Mouse (Mus musculus): ENCODE data around the gene Ces1f.
"Not testable (repeated sequence)": the region's sequence is repeated elsewhere in the genome, so short reads cannot be mapped to it uniquely, and the experiment has no call there.

Gene Ces1f

DNA sequence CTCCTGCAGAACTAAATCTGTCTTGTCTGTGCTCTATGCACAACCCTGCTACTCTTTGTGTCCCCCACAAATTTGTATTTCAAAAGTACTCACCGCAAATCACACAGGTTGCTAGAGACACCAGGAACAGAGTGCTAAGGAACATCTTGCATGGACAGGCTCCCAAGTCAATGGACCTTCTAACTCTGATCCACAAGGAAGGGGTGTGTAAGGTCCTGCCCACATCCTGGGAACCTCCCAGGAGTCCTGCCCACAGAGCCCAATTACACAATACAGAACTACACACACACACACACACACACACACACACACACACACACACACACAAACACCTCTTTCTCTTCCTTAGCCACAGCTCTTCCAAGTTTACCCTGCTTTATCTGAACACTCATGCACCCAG, at the start of gene Ces1f:
TSS of gene Ces1f (minus strand) at position 192 of the 400 bp plus-strand sequence.
- DNase-seq, result no peak

DNA sequence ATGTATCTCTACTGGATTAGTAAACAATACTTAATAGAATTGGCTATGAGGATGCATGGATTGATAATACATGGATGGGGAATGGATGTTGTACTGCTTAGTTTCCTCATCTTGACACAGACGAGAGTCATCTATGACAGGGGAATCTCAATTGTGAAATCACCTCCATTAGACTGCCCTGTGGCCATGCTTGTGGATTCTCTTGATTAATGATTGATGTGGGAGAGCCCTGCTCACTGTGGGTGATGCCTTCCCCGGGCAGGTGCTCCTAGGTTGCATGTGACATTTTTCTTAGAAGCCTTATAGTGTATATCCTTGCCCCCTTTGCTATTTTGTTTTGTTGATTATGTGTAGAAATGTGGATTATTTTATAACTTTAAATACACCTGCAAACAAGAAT, 45.6 kb upstream of the Ces1f start:
- no peak for DNase-seq

DNA sequence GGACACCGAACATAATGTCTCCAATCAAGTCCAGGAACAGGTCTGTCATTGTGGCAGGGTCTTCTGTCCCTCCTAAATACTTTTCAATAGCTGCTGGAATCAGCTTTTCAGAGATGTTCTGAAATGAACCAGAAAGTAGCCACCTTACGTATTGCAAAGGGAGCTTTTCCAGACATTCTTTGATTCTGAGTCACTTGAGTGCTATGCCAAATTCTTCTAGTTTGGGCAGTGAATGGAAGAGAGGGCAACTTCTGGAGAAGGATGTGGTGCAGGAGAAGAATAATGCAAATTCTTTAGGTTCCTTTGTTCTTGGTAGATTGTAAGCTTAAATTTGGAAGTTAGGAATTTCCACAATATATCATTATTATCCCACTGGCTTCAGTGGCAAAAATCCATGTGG, 37.5 kb upstream of the Ces1f start:
- no peak for DNase-seq

DNA sequence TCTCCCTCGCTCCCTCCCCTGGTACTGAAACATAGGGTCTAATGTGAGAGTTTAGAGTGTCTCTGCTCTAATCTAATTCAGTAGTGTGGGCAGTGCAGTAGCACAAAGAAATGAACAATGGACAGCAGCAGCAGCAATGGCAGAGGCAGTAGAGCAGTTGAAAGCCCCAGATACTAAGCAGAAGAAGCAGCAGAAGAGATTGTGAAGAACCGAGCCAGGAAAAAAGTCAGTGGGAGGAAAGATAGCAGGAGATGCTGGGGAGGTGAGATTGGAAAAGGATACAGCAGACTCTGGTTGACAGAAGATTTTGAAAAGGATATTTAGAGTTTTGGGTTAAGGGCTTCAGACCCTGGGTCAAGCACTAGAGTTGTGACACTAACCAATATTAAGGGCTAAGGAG, 36.0 kb upstream of the Ces1f start:
- DNase-seq, result no peak

DNA sequence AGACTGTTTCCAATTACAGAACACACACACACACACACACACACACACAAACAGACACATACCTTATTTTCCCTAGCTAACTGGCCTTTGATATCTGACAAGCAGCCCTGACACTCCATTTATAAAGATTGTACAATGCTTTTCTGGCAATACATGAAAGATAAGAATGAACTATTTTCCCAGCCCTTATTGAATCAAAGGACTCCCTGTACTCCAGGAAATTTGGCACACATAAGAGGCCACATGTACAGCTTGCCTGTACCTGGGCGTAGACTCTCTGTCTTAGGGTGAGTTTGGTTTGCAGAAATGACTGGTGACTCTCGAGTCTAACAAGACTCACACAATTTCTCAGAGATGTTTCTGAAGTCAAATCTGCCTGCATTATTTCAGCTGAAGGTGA, 4.3 kb upstream of the Ces1f start:
- no peak for DNase-seq

DNA sequence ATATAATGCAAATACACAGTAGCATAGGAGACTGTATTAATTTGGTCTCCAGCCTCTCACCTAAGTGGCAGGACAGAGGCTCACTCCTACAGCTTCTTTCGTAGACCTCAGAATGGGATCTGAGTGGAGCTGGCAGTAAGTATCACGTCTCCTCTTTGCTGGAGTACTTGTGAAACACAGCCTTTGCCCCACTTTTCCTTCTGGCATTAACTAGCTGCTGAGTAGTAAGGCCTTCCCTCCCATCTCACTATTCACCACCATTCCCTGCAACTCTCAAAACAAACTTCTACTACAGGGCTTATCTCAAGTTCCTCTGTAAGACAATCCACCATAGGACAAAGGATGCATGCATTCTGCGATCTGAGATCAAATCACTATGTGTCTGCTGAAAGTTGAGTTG, 2.8 kb upstream of the Ces1f start:
- DNase-seq, result no peak

DNA sequence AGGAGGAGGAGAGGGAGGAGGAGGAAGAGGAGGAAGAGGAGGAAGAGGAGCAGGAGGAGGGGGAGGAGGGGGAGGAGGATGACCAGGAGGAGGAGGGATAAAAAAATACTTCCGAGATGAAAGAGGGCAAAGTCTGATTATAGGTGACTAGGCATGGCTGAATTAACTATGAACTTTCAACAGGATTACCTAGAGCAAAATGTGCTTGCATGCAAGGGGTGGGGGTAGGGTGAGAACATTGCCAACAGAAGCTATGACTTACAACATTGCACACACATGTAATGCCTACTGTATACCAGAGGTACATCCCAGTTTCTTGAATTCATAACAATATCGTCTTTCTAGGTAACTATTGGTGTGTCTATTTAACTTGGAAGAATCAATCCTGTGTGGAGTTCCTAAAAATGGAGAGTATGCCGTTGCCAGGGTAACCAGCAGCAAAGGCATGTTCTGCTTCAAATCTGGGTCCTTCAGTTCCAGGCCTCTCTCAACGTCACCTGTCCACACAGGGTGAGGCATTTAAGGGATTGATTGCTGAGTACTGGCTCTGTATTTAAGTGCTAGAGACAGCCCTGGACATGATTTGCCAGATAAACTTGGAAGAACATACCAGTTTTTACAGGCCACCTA, 1.3 kb downstream of the Ces1f start:
- DNase-seq, result no peak

DNA sequence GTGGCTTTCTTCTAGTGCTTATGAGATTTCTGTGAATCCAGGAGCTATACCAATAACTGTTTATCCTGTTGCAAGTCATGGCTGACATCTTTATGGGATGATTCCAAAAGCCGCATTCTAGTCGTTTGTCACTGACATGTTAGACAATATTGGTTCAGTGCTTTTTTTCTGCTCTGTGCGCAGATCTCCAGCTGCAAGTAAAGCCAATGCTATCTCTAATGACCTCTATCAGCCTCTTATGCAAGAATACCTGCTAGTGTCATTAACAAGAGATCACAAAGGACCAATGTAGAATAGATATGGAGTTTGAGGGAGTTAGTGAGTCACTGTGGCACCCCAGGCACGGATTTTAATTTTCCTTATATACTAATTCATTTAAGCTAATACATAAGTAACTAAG, 4.9 kb downstream of the Ces1f start:
- DNase-seq, result no peak

DNA sequence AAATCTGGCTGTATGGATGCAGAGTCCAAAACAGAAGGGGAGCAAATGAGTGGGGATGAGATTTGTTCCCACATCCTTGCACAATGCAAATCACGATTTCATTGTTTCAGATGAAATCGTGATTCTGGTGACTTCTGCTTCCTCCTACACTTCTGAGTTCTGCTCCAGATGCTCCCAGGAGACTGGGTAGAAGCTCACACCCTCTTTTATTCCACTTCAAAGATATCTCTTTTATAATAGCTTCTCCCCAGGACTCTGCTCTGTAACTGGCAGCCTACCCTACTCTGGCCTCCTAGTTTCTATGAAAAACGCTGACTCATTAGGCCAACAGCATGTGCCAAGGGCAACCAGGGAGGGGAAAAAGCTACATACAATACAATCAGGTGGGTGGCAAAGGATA, 6.2 kb downstream of the Ces1f start:
- no peak for DNase-seq

DNA sequence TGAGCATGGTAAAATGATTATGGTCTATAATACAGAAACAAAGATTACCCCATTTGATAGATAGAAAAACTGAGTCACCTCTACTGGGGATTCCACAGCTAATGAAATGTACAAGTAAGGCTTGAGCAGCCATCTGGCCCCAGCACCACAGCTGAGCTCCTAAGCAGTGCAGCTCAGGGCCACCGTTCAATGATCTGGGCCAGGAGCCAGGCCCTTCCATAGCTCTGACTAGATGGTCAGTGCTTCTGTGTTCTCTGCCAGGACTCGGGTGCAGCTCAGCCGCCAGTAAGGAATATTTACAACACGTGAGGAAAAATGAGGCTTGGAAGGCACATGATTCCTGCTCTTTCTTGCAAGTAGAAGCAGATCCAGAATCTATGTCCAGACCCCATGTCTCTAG, 6.9 kb downstream of the Ces1f start:
- DNase-seq, result no peak

DNA sequence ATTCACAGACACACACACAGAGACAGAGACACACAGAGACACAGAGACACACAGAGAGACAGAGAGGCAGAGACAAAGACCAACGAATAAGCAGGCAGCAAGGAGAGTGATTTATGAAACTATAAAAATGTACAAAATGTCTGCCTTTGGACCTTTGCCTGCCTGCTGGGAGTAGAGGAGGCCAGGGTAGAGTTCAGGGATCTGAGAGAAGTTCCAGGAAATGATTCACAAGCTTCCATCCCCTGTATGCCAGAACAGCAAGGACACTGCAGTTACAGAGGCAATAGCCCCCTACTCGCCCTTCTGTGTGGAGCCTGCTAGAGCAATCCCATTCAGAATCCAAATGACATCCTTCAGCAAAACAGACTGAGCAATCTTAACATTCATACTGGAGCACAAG, 18.1 kb downstream of the Ces1f start:
- no peak for DNase-seq

DNA sequence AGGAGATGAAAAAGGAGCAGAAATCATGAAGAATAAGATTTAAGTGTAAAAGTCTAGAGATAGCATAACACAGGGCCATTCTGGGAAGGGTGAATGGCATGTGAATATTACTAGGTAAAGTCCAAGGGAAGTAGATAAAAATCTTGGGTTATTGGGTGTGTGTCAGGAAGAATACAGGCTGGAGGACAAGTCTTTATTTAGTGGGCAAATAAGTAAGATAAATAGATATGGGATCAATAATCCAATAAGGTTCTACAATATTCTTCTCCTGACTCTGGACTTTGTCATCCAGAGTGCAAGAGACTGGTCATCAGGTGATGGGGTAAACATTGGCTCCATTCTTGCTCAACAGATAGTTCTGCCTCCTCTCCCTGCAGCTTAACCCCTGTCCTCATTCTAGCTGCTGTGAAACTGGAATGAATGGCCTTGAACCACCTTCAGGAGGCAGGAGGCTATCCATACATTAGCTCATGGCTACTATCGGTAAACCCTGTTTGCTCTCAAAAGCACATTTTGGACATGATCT, 27.1 kb downstream of the Ces1f start:
- no peak for DNase-seq

DNA sequence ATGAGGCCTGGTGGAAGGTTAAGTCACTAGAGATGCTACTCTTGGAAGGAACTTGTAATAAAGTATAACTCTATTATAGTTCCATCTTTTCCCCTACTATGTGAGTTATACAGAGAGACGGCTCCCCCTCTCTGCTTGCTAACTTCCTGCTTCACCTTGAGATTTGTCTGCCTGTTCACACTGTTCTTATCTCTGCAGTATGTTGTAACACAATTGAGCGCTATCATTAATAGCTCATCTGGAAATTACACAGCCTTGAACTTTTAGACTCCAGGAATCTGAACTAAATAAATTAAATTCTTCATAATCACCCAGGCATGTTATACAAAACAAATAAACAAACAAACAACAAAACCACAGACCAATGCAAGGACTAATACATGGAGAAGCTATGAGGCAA, 33.5 kb downstream of the Ces1f start:
- no peak for DNase-seq

DNA sequence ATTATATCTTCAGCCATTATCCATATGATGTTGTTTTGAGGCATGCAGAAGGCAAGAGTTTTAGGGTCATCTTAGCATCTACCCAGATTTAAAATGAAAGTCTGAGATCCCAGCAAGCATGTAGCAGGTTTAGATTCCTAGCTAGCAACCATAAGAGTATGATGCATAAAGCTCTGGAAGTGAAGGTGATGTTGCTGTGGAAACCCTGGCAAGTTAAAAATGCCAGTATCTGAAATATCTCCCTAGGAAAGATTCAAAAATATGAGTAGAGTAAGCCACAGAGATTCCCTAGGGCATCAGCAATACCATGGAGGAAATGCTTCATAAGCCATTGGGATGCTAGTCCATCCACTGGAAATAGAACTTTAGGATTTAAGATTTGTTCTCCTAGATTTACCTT, 39.7 kb downstream of the Ces1f start:
- no peak for DNase-seq

DNA sequence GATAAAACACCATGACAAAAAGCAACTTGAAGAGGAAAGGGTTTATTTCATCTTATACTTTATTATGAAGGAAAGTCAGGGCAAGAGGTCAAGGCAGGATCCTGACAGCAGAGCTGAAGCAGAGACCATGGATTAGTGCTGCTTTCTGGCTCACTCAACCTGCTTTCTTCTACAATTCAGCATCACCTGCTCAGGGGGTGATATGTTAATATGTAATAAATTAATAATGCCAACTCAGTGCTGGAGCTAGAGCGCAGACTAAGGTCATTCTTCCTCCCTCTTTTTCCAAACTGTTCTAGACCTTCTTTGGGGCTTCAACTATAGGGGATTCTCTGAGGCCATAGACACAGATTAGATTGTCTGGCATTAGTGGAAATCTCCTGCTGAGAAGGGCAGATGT, 43.9 kb downstream of the Ces1f start:
- no peak for DNase-seq

DNA sequence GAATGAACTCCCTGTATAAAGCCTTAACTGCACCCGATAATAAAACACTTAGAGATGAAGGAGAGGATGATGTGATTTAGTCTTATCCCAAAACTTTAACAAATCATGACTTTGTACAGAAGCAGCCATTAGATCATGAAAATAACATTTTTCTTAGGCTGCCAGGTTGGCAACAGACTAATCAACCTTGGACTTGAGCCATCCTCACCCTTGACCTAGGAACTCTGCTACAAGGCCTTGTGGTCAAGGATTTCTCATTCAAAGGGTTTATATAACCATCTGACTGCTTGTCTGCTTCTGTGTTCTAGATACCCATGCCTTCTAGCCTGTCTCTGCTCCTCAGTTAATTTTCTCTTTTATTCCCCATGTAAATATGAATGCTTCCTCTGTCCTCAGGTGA, 44.8 kb downstream of the Ces1f start:
- DNase-seq, result no peak

DNA sequence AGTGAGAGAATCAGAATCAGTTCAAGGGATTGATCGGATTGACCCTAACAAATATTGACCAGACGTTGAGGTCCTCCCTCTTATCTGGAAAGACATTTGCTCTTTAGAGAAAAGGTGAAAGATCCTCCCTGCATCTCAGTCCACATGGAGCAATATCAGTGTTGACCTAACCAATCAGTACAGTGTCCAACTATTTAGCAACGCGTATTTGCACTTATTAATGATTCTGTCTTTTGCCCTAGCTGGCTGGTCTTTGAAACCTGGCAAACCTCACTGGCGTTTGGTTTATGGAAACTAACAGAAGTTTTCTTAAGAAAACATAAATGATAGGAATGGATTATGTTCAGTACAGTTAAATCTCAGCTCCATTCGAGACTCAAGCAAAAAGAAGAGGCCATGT, 45.5 kb downstream of the Ces1f start:
- no peak for DNase-seq

DNA sequence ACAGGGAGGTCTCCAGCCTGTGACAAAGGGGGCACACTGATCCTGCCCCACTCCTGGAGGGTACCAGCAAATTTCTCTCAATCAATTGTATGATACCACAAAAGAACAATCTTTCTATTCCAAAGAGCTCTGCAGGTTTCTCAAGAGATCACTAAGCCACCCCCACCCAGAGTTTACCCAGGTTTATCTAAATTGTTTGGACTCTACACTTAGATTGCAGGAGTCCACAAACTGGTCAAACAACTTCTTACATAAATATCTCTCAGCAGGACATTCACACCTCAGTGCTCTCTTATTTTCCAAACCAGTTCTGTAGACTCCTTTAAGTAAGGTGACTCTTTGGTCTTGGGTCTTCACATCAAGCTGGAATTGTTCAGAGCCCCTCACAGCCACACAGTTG, 50.1 kb downstream of the Ces1f start, which contains the start of gene Ces1e:
TSS of gene Ces1e (minus strand) at position 174 of the 400 bp plus-strand sequence.
- DNase-seq, result no peak

DNA sequence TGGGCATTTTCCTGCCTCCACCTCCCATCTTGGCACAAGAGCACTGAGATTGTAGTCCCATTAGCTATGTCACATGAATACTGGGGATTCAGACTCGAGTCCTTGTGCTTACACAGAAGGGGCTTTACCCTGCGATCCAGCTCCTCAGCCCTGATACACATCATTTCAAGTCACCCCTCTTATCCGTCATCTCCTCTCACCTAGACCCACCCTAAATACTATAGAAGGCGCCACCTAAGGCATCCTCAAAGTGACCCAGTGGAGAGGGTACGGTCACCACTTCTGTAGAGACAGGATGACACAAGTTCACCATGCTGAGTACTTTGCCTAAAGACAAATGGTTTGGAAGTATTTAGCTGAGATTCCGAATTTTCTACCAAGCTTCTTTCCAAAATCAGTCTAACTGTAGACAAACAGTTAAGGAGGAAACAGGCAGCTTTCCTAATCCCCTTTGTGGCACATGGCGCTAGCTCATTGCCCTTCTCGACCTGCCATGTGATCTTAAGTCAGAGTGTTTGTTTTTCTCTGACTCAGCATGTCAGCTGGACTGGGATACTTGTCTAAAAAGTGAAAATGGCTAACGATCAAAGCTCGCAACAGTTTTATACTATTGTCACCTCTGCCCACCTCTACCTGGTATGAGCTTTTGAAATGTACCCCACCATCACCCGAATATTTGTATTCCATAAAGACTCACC, 50.7 kb downstream of the Ces1f start:
- no peak for DNase-seq

DNA sequence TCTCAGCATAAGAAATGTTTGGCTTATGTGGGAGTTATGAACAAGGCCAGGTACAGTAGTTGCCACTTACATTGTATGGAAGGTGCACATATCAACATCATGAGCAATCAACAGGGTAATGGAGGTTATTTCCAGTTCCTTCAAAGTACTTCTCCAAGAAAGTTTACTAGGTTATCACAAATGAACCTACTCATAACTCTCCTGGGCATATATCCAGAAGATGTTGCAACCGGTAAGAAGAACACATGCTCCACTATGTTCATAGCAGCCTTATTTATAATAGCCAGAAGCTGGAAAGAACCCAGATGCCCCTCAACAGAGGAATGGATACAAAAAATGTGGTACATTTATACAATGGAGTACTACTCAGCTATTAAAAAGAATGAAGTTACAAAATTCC, 53.1 kb downstream of the Ces1f start:
- not testable (repeated sequence) for DNase-seq

DNA sequence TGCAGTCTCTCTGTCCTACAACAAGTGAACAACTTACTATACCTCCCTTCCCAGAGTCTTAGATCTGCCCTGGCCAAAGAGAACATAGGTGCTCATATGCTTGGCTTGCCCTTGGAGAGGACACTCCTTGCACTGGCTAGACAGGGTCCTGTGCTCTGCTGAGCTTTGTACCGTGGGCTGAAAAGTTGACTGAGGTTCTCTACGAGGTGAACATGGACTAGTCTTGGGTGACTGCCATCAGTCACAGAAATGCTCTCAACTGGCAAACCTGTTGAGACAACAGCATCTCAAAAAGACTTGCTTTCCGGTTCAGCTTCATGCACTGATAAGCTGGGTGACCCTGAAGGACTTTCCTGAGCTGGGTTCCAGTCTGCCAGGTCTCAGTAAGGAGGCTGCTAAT, 57.7 kb downstream of the Ces1f start:
- no peak for DNase-seq

DNA sequence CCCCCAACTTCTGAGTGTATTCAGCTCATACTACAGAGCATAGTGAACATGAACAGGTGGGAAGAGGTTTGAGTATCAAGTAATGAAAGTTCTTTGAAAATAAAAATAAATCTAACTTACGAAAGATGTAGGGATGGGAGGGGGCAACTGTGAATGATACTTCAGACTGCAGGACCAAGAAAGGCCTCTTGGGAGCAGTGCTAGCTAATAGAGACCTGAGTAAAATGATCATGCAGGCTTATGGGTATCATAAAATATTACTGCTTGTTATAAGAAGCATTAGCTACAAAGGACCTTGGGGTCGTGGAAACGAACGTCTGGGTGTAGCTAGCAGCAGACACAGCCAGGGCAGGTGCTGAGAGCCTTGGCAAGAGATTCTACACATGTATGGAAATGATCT, 61.7 kb downstream of the Ces1f start:
- no peak for DNase-seq

DNA sequence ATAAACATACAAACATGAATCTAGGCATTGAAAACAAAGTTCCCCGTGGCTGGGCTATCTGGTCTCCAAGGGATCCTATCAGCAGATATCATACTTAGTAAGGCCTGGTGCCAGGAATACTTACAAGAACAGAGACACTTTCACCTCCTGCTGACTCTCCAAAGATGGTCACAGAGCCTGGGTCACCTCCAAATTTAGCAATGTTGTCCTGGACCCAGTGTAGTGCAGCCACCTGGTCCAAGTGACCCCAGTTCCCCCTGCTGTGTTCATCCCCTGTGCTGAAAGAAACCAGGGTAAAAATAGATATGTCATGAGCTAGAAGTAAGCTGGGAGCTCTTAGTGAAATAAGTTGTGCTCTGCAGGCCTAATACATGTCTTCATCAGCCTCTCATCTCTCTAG, 62.2 kb downstream of the Ces1f start:
- DNase-seq, result no peak

DNA sequence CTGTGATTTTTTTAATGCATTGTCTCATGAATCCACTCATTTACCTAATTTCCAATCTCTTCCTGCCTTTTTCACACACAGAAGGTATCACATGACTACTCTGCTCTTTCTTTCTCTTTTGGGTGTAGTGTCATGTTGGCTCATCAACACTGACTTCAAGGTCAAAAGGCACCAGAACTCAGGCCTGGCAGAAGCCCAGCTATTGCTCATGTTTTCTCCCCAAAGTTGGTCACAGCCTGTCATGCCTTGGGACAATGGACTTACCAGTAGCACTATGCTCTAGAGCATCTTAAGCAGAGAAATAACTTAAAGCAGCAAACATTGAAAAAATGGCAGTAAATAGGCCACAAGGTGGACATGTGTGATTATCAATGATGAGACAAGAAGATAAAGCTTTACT, 68.5 kb downstream of the Ces1f start:
- DNase-seq, result no peak
